Comparison of ENCODE assay signal across 29 mouse cellular contexts in genomic region chr13:52090365-52090764, GRCm38 (mm10).
A peak's percentile ranks its signal among the peaks of the same experiment; 100 is the strongest.
DNase-seq lines count a peak whose midpoint lies in the region; ATAC-seq and TF ChIP-seq lines count a peak whose summit lies in the region.
"Had no signal": no experiment of that assay in that cellular context is flagged by ENCODE, and none has a peak within 500 bp of the region (broad histone marks: within the 10 kb centered on the region; RNA-seq: fewer than 3 reads in every experiment).

No protein-coding gene starts in this region.

- no peak overlapping the region for H3K4me3 ChIP-seq in forebrain, postnatal 0 days (ENCODE audit: low read depth, low read length)
- H3K4me3 ChIP-seq in forebrain, embryonic 13.5 days = no peak overlapping the region
- H3K4me3 ChIP-seq in layer of hippocampus, adult 2 months = no peak overlapping the region
- H3K4me3 ChIP-seq in midbrain, postnatal 0 days (ENCODE audit: low read depth, low read length) = no peak overlapping the region
- no peak overlapping the region for H3K4me3 ChIP-seq in midbrain, embryonic 16.5 days (ENCODE audit: low read depth, low read length)
- H3K4me3 ChIP-seq: embryonic facial prominence, embryonic 10.5 days; embryonic facial prominence, embryonic 15.5 days; forebrain, embryonic 15.5 days; hindbrain, embryonic 10.5 days; limb, embryonic 10.5 days; limb, embryonic 15.5 days; stomach, embryonic 15.5 days had no signal

- peak; percentile 38 for TF ChIP-seq CTCF in forebrain, postnatal 0 days (IDR thresholded peaks at IDR 0.05; ENCODE audit: low read depth)
- TF ChIP-seq CTCF in layer of hippocampus, adult 2 months (conservative IDR thresholded peaks at IDR 0.05) = peak; percentile 53
- TF ChIP-seq CTCF in midbrain, postnatal 0 days (IDR thresholded peaks at IDR 0.05) = peak; percentile 38

- ATAC-seq in forebrain, postnatal 0 days = peak; percentile 14; the same call in 1 of the 2 replicates
- ATAC-seq in forebrain, embryonic 13.5 days = no peak
- no peak for ATAC-seq in midbrain, postnatal 0 days (ENCODE audit: low FRiP score)
- no peak for ATAC-seq in midbrain, embryonic 16.5 days
- no peak for ATAC-seq in megakaryocyte progenitor cell, adult 5-6 weeks (replicated peaks; ENCODE audit: poor library complexity)
- ATAC-seq: forebrain, embryonic 15.5 days; hindbrain, embryonic 16.5 days; intestine, embryonic 16.5 days; Patski had no signal

- 62% methylated on average over 4 of the region's 4 CpGs for WGBS in forebrain, postnatal 0 days
- 63% methylated on average over 4 of the region's 4 CpGs for WGBS in forebrain, embryonic 13.5 days
- WGBS in midbrain, postnatal 0 days = 70% methylated on average over 4 of the region's 4 CpGs
- WGBS in midbrain, embryonic 16.5 days = 79% methylated on average over 4 of the region's 4 CpGs

- H3K9ac ChIP-seq in forebrain, postnatal 0 days = no peak overlapping the region
- H3K9ac ChIP-seq in forebrain, embryonic 13.5 days = no peak overlapping the region
- no peak overlapping the region for H3K9ac ChIP-seq in midbrain, postnatal 0 days (replicated peaks; ENCODE audit: low read length, poor library complexity, severe bottlenecking)
- no peak overlapping the region for H3K9ac ChIP-seq in midbrain, embryonic 16.5 days (ENCODE audit: low read depth, low read length)
- H3K9ac ChIP-seq: embryonic facial prominence, embryonic 15.5 days; forebrain, embryonic 15.5 days; limb, embryonic 15.5 days; liver, embryonic 14.5 days; stomach, embryonic 15.5 days had no signal

- 0 out of 2 replicates have a peak, but pooled peaks cover 4% of the 10 kb centered on the region for H3K9me3 ChIP-seq in forebrain, postnatal 0 days (ENCODE audit: low read length)
- no peaks in the 10 kb centered on the region for H3K9me3 ChIP-seq in forebrain, embryonic 13.5 days (replicated peaks)
- H3K9me3 ChIP-seq in midbrain, postnatal 0 days (ENCODE audit: low read length) = no peaks in the 10 kb centered on the region
- H3K9me3 ChIP-seq in midbrain, embryonic 16.5 days (replicated peaks; ENCODE audit: control insufficient read depth, low read length, poor library complexity, severe bottlenecking) = no peaks in the 10 kb centered on the region
- H3K9me3 ChIP-seq: embryonic facial prominence, embryonic 10.5 days; embryonic facial prominence, embryonic 15.5 days; forebrain, embryonic 15.5 days; hindbrain, embryonic 10.5 days; limb, embryonic 10.5 days; stomach, embryonic 15.5 days had no signal

- no peak overlapping the region for H3K27ac ChIP-seq in forebrain, postnatal 0 days (ENCODE audit: low read depth, low read length)
- H3K27ac ChIP-seq in forebrain, embryonic 13.5 days = no peak overlapping the region
- H3K27ac ChIP-seq in layer of hippocampus, adult 2 months = no peak overlapping the region
- H3K27ac ChIP-seq in midbrain, postnatal 0 days (ENCODE audit: low read depth, low read length) = no peak overlapping the region
- no peak overlapping the region for H3K27ac ChIP-seq in midbrain, embryonic 16.5 days (ENCODE audit: low read length)
- H3K27ac ChIP-seq: embryonic facial prominence, embryonic 10.5 days; embryonic facial prominence, embryonic 15.5 days; forebrain, embryonic 15.5 days; hindbrain, embryonic 10.5 days; limb, embryonic 10.5 days; limb, embryonic 15.5 days; liver, embryonic 14.5 days; macrophage; stomach, embryonic 15.5 days had no signal

- H3K36me3 ChIP-seq in forebrain, postnatal 0 days (ENCODE audit: insufficient read depth) = no peaks in the 10 kb centered on the region
- no peaks in the 10 kb centered on the region for H3K36me3 ChIP-seq in forebrain, embryonic 13.5 days (ENCODE audit: poor library complexity, severe bottlenecking)
- H3K36me3 ChIP-seq in midbrain, postnatal 0 days (ENCODE audit: insufficient read depth, low read length) = no peaks in the 10 kb centered on the region
- H3K36me3 ChIP-seq in midbrain, embryonic 16.5 days (ENCODE audit: control insufficient read depth, insufficient read depth, low read length) = no peaks in the 10 kb centered on the region
- H3K36me3 ChIP-seq: embryonic facial prominence, embryonic 10.5 days; embryonic facial prominence, embryonic 15.5 days; forebrain, embryonic 15.5 days; hindbrain, embryonic 10.5 days; limb, embryonic 10.5 days; limb, embryonic 15.5 days; stomach, embryonic 15.5 days had no signal

- no peaks in the 10 kb centered on the region for H3K4me1 ChIP-seq in forebrain, postnatal 0 days (ENCODE audit: insufficient read depth)
- H3K4me1 ChIP-seq in forebrain, embryonic 13.5 days = no peaks in the 10 kb centered on the region
- H3K4me1 ChIP-seq in midbrain, postnatal 0 days (ENCODE audit: insufficient read depth, low read length) = no peaks in the 10 kb centered on the region
- no peaks in the 10 kb centered on the region; the same call in 1 of the 2 replicates for H3K4me1 ChIP-seq in midbrain, embryonic 16.5 days (ENCODE audit: control insufficient read depth, insufficient read depth, low read length)
- H3K4me1 ChIP-seq: embryonic facial prominence, embryonic 15.5 days; forebrain, embryonic 15.5 days; stomach, embryonic 15.5 days had no signal

- peak; percentile 48 for DNase-seq in forebrain, postnatal 0 days
- DNase-seq in layer of hippocampus, adult 2 months (ENCODE audit: low spot score in 2 of 2) = no peak
- DNase-seq in layer of hippocampus, postnatal 10 days (ENCODE audit: low spot score in 2 of 2) = no peak
- DNase-seq in midbrain, postnatal 0 days (ENCODE audit: low spot score) = no peak
- DNase-seq: adrenal gland, postnatal 10 days; cerebellum, adult 18-20 months; cerebellum, postnatal 10 days; gastrocnemius, postnatal 10 days; heart, postnatal 14 days; kidney, adult 9 months; kidney, postnatal 25 days; midbrain, embryonic 14.5 days; right cerebral cortex, postnatal 25 days; thymus, postnatal 14 days had no signal

- H3K4me2 ChIP-seq in forebrain, postnatal 0 days (ENCODE audit: low read depth) = no peak overlapping the region
- no peak overlapping the region for H3K4me2 ChIP-seq in forebrain, embryonic 13.5 days
- no peak overlapping the region for H3K4me2 ChIP-seq in midbrain, postnatal 0 days (ENCODE audit: low read depth, low read length, poor library complexity, severe bottlenecking)
- no peak overlapping the region for H3K4me2 ChIP-seq in midbrain, embryonic 16.5 days (ENCODE audit: low read length)
- H3K4me2 ChIP-seq: embryonic facial prominence, embryonic 15.5 days; forebrain, embryonic 15.5 days; limb, embryonic 15.5 days; stomach, embryonic 15.5 days had no signal

- H3K27me3 ChIP-seq in forebrain, postnatal 0 days (ENCODE audit: insufficient read depth, low read length) = no peaks in the 10 kb centered on the region
- no peaks in the 10 kb centered on the region for H3K27me3 ChIP-seq in forebrain, embryonic 13.5 days
- no peaks in the 10 kb centered on the region for H3K27me3 ChIP-seq in midbrain, postnatal 0 days (ENCODE audit: insufficient read depth, low read length)
- no peaks in the 10 kb centered on the region for H3K27me3 ChIP-seq in midbrain, embryonic 16.5 days (ENCODE audit: control insufficient read depth, insufficient read depth, low read depth, low read length)
- H3K27me3 ChIP-seq: embryonic facial prominence, embryonic 15.5 days; forebrain, embryonic 15.5 days; limb, embryonic 15.5 days; Patski; stomach, embryonic 15.5 days had no signal
